Mouse (Mus musculus): ENCODE measurements at regions not wholly inside any gene's neighbourhood (a gene's known extent, or its start where the extent isn't known, plus 50 kb on each side); places are given as distances from the start of the nearest gene placed in this dataset.
A peak's percentile ranks its signal among the peaks of the same experiment; 100 is the strongest.

- H3K9ac ChIP-seq (ENCODE audit: low read depth, poor library complexity, severe bottlenecking) = no peak overlapping the region
- no peaks in the 10 kb centered on the region for H3K36me3 ChIP-seq (ENCODE audit: control insufficient read depth, insufficient read depth, low read length, poor library complexity, severe bottlenecking)
- no peak for TF ChIP-seq POLR2A (IDR thresholded peaks at IDR 0.05; ENCODE audit: insufficient read depth, low read length)
- TF ChIP-seq EP300 (IDR thresholded peaks at IDR 0.05; ENCODE audit: insufficient read depth, low read depth, low read length) = no peak
- TF ChIP-seq CTCF (IDR thresholded peaks at IDR 0.05; ENCODE audit: low read depth, low read length) = no peak
- H3K9me3 ChIP-seq (replicated peaks; ENCODE audit: control insufficient read depth, insufficient read depth, low read length, poor library complexity, severe bottlenecking) = no peaks in the 10 kb centered on the region
- H3K4me3 ChIP-seq (ENCODE audit: low read depth, low read length) = no peak overlapping the region
- H3K27ac ChIP-seq (ENCODE audit: insufficient read depth, low read length) = no peak overlapping the region
- no peaks in the 10 kb centered on the region for H3K27me3 ChIP-seq (ENCODE audit: control insufficient read depth, insufficient read depth, low read length, poor library complexity, severe bottlenecking)
- peaks cover 5% of the 10 kb centered on the region for H3K4me1 ChIP-seq (ENCODE audit: control insufficient read depth, insufficient read depth, low read length)
These were observed 251.1 kb upstream of the Gap43 start for GRCm38 (mm10) chr16:42591530-42591929.

DNA sequence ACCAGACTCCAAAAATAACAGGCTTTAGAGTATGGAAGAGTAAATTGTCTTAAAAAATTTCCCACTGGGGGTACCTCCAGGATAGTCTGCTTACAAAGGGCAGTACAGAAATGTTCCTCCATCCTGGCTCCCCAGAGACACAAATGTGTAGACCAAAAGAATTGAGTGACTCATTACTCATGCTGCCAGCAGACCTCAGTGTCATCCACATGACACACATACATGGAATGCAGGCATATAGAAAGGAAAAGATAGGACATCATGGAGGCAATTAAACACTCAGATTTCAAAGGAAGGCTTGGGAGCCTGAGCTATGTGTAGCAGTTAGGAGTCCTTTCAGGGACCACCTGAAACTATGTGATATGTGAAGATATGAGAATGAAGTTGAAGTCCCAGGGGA, 245.7 kb upstream of the Gap43 start:
- TF ChIP-seq EP300 (IDR thresholded peaks at IDR 0.05; ENCODE audit: insufficient read depth, low read depth, low read length) = no peak
- TF ChIP-seq CTCF (IDR thresholded peaks at IDR 0.05; ENCODE audit: low read depth, low read length) = no peak
- no peak for TF ChIP-seq POLR2A (IDR thresholded peaks at IDR 0.05; ENCODE audit: insufficient read depth, low read length)
- peaks cover 2% of the 10 kb centered on the region for H3K4me1 ChIP-seq (ENCODE audit: control insufficient read depth, insufficient read depth, low read length)
- no peak overlapping the region for H3K4me3 ChIP-seq (ENCODE audit: low read depth, low read length)
- H3K9me3 ChIP-seq (replicated peaks; ENCODE audit: control insufficient read depth, insufficient read depth, low read length, poor library complexity, severe bottlenecking) = no peaks in the 10 kb centered on the region
- no peaks in the 10 kb centered on the region for H3K36me3 ChIP-seq (ENCODE audit: control insufficient read depth, insufficient read depth, low read length, poor library complexity, severe bottlenecking)
- no peak overlapping the region for H3K9ac ChIP-seq (ENCODE audit: low read depth, poor library complexity, severe bottlenecking)
- H3K27ac ChIP-seq (ENCODE audit: insufficient read depth, low read length) = no peak overlapping the region
- H3K27me3 ChIP-seq (ENCODE audit: control insufficient read depth, insufficient read depth, low read length, poor library complexity, severe bottlenecking) = no peaks in the 10 kb centered on the region

GRCm38 (mm10) chr16:42575517-42575946, 235.1 kb upstream of the Gap43 start:
- H3K4me3 ChIP-seq (ENCODE audit: low read depth, low read length) = no peak overlapping the region
- H3K27ac ChIP-seq (ENCODE audit: insufficient read depth, low read length) = peak overlapping the region; percentile 95

GRCm38 (mm10) chr16:42574978-42575377, 234.5 kb upstream of the Gap43 start:
- TF ChIP-seq POLR2A (IDR thresholded peaks at IDR 0.05; ENCODE audit: insufficient read depth, low read length) (no peak), EP300 (IDR thresholded peaks at IDR 0.05; ENCODE audit: insufficient read depth, low read depth, low read length) (no peak), CTCF (IDR thresholded peaks at IDR 0.05; ENCODE audit: low read depth, low read length) (no peak)
- no peak overlapping the region for H3K9ac ChIP-seq (ENCODE audit: low read depth, poor library complexity, severe bottlenecking)
- H3K9me3 ChIP-seq (replicated peaks; ENCODE audit: control insufficient read depth, insufficient read depth, low read length, poor library complexity, severe bottlenecking) = peaks cover 10% of the 10 kb centered on the region
- H3K36me3 ChIP-seq (ENCODE audit: control insufficient read depth, insufficient read depth, low read length, poor library complexity, severe bottlenecking) = no peaks in the 10 kb centered on the region; the same call in 1 of the 2 replicates
- H3K27ac ChIP-seq (ENCODE audit: insufficient read depth, low read length) = peak overlapping the region; percentile 90
- H3K4me1 ChIP-seq (ENCODE audit: control insufficient read depth, insufficient read depth, low read length) = no peaks in the 10 kb centered on the region
- H3K4me3 ChIP-seq (ENCODE audit: low read depth, low read length) = no peak overlapping the region
- H3K27me3 ChIP-seq (ENCODE audit: control insufficient read depth, insufficient read depth, low read length, poor library complexity, severe bottlenecking) = no peaks in the 10 kb centered on the region

More at GRCm38 (mm10) chr16:42575517-42575946, 235.1 kb upstream of the Gap43 start:
- Histone ChIP-seq H3K27me3 (ENCODE audit: control insufficient read depth, insufficient read depth, low read length, poor library complexity, severe bottlenecking) (no peaks in the 10 kb centered on the region), H3K4me1 (ENCODE audit: control insufficient read depth, insufficient read depth, low read length) (no peaks in the 10 kb centered on the region), H3K9ac (ENCODE audit: low read depth, poor library complexity, severe bottlenecking) (peak overlapping the region; percentile 41; the same call in 1 of the 2 replicates), H3K9me3 (replicated peaks; ENCODE audit: control insufficient read depth, insufficient read depth, low read length, poor library complexity, severe bottlenecking) (peaks cover 10% of the 10 kb centered on the region), H3K36me3 (ENCODE audit: control insufficient read depth, insufficient read depth, low read length, poor library complexity, severe bottlenecking) (no peaks in the 10 kb centered on the region; the same call in 1 of the 2 replicates)
- TF ChIP-seq CTCF (IDR thresholded peaks at IDR 0.05; ENCODE audit: low read depth, low read length) = no peak
- TF ChIP-seq EP300 (IDR thresholded peaks at IDR 0.05; ENCODE audit: insufficient read depth, low read depth, low read length) = peak; percentile 99
- no peak for TF ChIP-seq POLR2A (IDR thresholded peaks at IDR 0.05; ENCODE audit: insufficient read depth, low read length)

DNA sequence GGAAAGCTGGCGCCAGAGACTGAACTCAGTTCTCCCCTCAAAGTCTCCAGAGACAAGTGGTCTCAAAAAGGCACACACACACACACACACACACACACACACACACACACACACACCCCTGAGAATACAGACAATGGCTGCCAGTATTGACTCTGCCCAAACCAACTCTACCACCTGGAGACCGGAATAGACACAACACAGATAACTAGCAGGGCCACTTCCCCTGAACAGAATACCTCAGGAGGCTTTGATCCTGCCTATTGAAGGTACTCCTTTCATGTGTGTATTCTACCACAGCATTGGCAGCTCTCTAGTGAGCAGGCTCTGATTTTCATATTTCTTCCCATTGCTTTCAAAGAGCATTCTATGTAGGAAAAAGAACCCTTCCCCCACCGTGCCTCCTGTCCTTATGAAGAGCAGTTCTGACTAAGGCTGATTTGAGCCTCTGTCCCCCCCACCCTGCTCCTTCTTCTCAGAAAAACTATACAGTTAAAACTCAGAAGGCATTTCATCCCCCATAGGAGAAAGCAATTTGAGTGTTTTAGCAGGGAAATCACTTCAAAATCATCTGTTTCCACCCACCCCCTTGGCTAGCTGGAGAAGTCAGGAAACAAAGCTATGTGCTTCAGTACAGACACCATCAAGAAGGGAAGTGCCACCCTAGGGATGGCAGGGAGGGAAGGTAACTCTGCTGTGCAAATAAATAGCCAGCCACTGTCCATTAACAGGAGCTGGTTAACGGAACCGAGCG, 230.0 kb upstream of the Gap43 start:
- no peaks in the 10 kb centered on the region for H3K27me3 ChIP-seq (ENCODE audit: control insufficient read depth, insufficient read depth, low read length, poor library complexity, severe bottlenecking)
- H3K4me3 ChIP-seq (ENCODE audit: low read depth, low read length) = no peak overlapping the region
- no peak for TF ChIP-seq CTCF (IDR thresholded peaks at IDR 0.05; ENCODE audit: low read depth, low read length)
- TF ChIP-seq POLR2A (IDR thresholded peaks at IDR 0.05; ENCODE audit: insufficient read depth, low read length) = no peak
- TF ChIP-seq EP300 (IDR thresholded peaks at IDR 0.05; ENCODE audit: insufficient read depth, low read depth, low read length) = no peak
- no peaks in the 10 kb centered on the region for H3K36me3 ChIP-seq (ENCODE audit: control insufficient read depth, insufficient read depth, low read length, poor library complexity, severe bottlenecking)
- H3K9ac ChIP-seq (ENCODE audit: low read depth, poor library complexity, severe bottlenecking) = no peak overlapping the region
- peaks cover 1% of the 10 kb centered on the region for H3K4me1 ChIP-seq (ENCODE audit: control insufficient read depth, insufficient read depth, low read length)
- no peak overlapping the region for H3K27ac ChIP-seq (ENCODE audit: insufficient read depth, low read length)
- no peaks in the 10 kb centered on the region for H3K9me3 ChIP-seq (replicated peaks; ENCODE audit: control insufficient read depth, insufficient read depth, low read length, poor library complexity, severe bottlenecking)

DNA sequence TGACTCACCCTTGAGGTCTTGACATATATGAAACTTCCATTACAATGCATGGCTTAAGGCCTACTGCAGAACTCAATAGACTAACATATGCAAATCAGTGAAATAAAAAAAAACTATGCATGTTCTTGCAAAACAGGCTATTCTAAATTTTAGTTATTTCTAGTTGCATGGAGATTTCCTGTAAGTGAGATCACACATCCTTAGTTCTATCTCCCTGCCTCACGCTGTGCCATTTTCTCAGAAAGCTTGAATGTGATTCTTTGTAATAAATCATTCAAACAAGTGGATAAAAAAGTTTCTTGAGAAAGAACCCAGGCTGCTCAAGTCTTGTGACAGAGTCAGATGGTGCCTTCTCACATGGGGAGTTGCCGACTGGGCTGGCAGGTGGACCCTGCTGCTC, 228.9 kb upstream of the Gap43 start:
- H3K4me1 ChIP-seq (ENCODE audit: control insufficient read depth, insufficient read depth, low read length) = peaks cover 1% of the 10 kb centered on the region
- TF ChIP-seq CTCF (IDR thresholded peaks at IDR 0.05; ENCODE audit: low read depth, low read length) (no peak), EP300 (IDR thresholded peaks at IDR 0.05; ENCODE audit: insufficient read depth, low read depth, low read length) (no peak), POLR2A (IDR thresholded peaks at IDR 0.05; ENCODE audit: insufficient read depth, low read length) (no peak)

More for the DNA sequence above, 228.9 kb upstream of the Gap43 start:
- H3K27ac ChIP-seq (ENCODE audit: insufficient read depth, low read length) = no peak overlapping the region
- no peaks in the 10 kb centered on the region for H3K27me3 ChIP-seq (ENCODE audit: control insufficient read depth, insufficient read depth, low read length, poor library complexity, severe bottlenecking)
- no peak overlapping the region for H3K9ac ChIP-seq (ENCODE audit: low read depth, poor library complexity, severe bottlenecking)
- peak overlapping the region; percentile 1; the same call in 1 of the 2 replicates for H3K4me3 ChIP-seq (ENCODE audit: low read depth, low read length)
- no peaks in the 10 kb centered on the region for H3K36me3 ChIP-seq (ENCODE audit: control insufficient read depth, insufficient read depth, low read length, poor library complexity, severe bottlenecking)
- H3K9me3 ChIP-seq (replicated peaks; ENCODE audit: control insufficient read depth, insufficient read depth, low read length, poor library complexity, severe bottlenecking) = no peaks in the 10 kb centered on the region
